Mouse (Mus musculus): ENCODE measurements around the gene Hs3st6. TPM values are rescaled to one million over a fixed set of nuclear protein-coding genes. Genes with fewer than 3 reads are reported as not detected.
"Not testable (repeated sequence)": the region's sequence is repeated elsewhere in the genome, so short reads cannot be mapped to it uniquely, and the experiment has no call there.

Gene Hs3st6
- polyA plus RNA-seq, 1 experiment from 2014 or later = 0.24 TPM

- not testable (repeated sequence) for H3K27me3 ChIP-seq (replicated peaks); ATAC-seq (ENCODE audit: extremely low read depth, insufficient number of reproducible peaks, low FRiP score, low TSS enrichment); H3K9me3 ChIP-seq
- peak overlapping the region; percentile 82 for H3K27ac ChIP-seq (replicated peaks)
- H3K9ac ChIP-seq = peak overlapping the region; percentile 95
- 2% methylated on average over 11 of the region's 11 CpGs for WGBS
- peaks cover 42% of the 10 kb centered on the region for H3K36me3 ChIP-seq
- peaks cover 33% of the 10 kb centered on the region for H3K4me1 ChIP-seq
- H3K4me3 ChIP-seq = peak overlapping the region; percentile 93
- peak overlapping the region; percentile 79 for H3K4me2 ChIP-seq
These were observed 32.2 kb upstream of the Hs3st6 start for GRCm38 (mm10) chr17:24720616-24721015.

- not testable (repeated sequence) for H3K9me3 ChIP-seq; H3K27me3 ChIP-seq (replicated peaks); ATAC-seq (ENCODE audit: extremely low read depth, insufficient number of reproducible peaks, low FRiP score, low TSS enrichment)
- peaks cover 33% of the 10 kb centered on the region for H3K4me1 ChIP-seq
- peak overlapping the region; percentile 79 for H3K4me2 ChIP-seq
- peaks cover 35% of the 10 kb centered on the region for H3K36me3 ChIP-seq
- peak overlapping the region; percentile 93 for H3K4me3 ChIP-seq
- 0 out of 2 replicates have a peak overlapping the region, but pooled peaks have one; percentile 28 for H3K27ac ChIP-seq (replicated peaks)
- H3K9ac ChIP-seq = peak overlapping the region; percentile 97
- WGBS = 29% methylated on average over 7 of the region's 7 CpGs
These were observed 31.3 kb upstream of the Hs3st6 start for GRCm38 (mm10) chr17:24721383-24721955.

GRCm38 (mm10) chr17:24722220-24722924, 30.4 kb upstream of the Hs3st6 start:
- Histone ChIP-seq H3K4me1 (peaks cover 33% of the 10 kb centered on the region), H3K9me3 (no peaks in the 10 kb centered on the region), H3K4me3 (peak overlapping the region; percentile 93), H3K4me2 (peak overlapping the region; percentile 79), H3K36me3 (peaks cover 28% of the 10 kb centered on the region), H3K9ac (peak overlapping the region; percentile 97), H3K27ac (replicated peaks) (no peak overlapping the region), H3K27me3 (replicated peaks) (no peaks in the 10 kb centered on the region)
- no peak for ATAC-seq (ENCODE audit: extremely low read depth, insufficient number of reproducible peaks, low FRiP score, low TSS enrichment)
- 33% methylated on average over 13 of the region's 13 CpGs for WGBS

GRCm38 (mm10) chr17:24723122-24723880, 29.5 kb upstream of the Hs3st6 start:
- Histone ChIP-seq H3K9ac (peak overlapping the region; percentile 97), H3K27ac (replicated peaks) (peak overlapping the region; percentile 92)
- 1% methylated on average over 12 of the region's 12 CpGs for whole genome bisulfite sequencing

GRCm38 (mm10) chr17:24723881-24724180, 29.0 kb upstream of the Hs3st6 start:
- peak overlapping the region; percentile 93 for H3K4me3 ChIP-seq
- peak overlapping the region; percentile 97 for H3K9ac ChIP-seq
- WGBS = under 1% methylated on average over 15 of the region's 15 CpGs
- no peak for ATAC-seq (ENCODE audit: extremely low read depth, insufficient number of reproducible peaks, low FRiP score, low TSS enrichment)
- H3K27ac ChIP-seq (replicated peaks) = peak overlapping the region; percentile 92
- H3K4me2 ChIP-seq = peak overlapping the region; percentile 79
- 0 out of 2 replicates have a peak, but pooled peaks cover 3% of the 10 kb centered on the region for H3K27me3 ChIP-seq (replicated peaks)
- H3K9me3 ChIP-seq = no peaks in the 10 kb centered on the region
- peaks cover 29% of the 10 kb centered on the region for H3K4me1 ChIP-seq
- H3K36me3 ChIP-seq = peaks cover 21% of the 10 kb centered on the region

More at GRCm38 (mm10) chr17:24723122-24723880, 29.5 kb upstream of the Hs3st6 start:
- H3K4me3 ChIP-seq = peak overlapping the region; percentile 93
- peak overlapping the region; percentile 79 for H3K4me2 ChIP-seq
- H3K36me3 ChIP-seq = peaks cover 23% of the 10 kb centered on the region
- H3K27me3 ChIP-seq (replicated peaks) = 0 out of 2 replicates have a peak, but pooled peaks cover 2% of the 10 kb centered on the region
- no peak for ATAC-seq (ENCODE audit: extremely low read depth, insufficient number of reproducible peaks, low FRiP score, low TSS enrichment)
- peaks cover 33% of the 10 kb centered on the region for H3K4me1 ChIP-seq
- no peaks in the 10 kb centered on the region for H3K9me3 ChIP-seq

- ATAC-seq (ENCODE audit: extremely low read depth, insufficient number of reproducible peaks, low FRiP score, low TSS enrichment) = peak; percentile 65
- H3K9ac ChIP-seq = peak within 1 kb of the TSS; percentile 97
- H3K36me3 ChIP-seq = peaks cover 21% of the 10 kb centered on the region
- peak within 1 kb of the TSS; percentile 92 for H3K27ac ChIP-seq (replicated peaks)
- 0 out of 2 replicates have a peak, but pooled peaks cover 3% of the 10 kb centered on the region for H3K27me3 ChIP-seq (replicated peaks)
- H3K9me3 ChIP-seq = no peaks in the 10 kb centered on the region
- WGBS = under 1% methylated on average over 30 of the region's 30 CpGs
- H3K4me3 ChIP-seq = peak within 1 kb of the TSS; percentile 93
- H3K4me1 ChIP-seq = peaks cover 26% of the 10 kb centered on the region
- peak within 1 kb of the TSS; percentile 79 for H3K4me2 ChIP-seq
These were observed 28.6 kb upstream of the Hs3st6 start, which contains the start of gene Ndufb10 for GRCm38 (mm10) chr17:24724184-24724583. Ndufb10 (minus strand) TSS chr17:24724478.

- no peak for ATAC-seq (ENCODE audit: extremely low read depth, insufficient number of reproducible peaks, low FRiP score, low TSS enrichment)
- WGBS = 60% methylated on average over 3 of the region's 3 CpGs
- Histone ChIP-seq H3K4me2 (no peak overlapping the region), H3K4me3 (no peak overlapping the region), H3K27me3 (replicated peaks) (0 out of 2 replicates have a peak, but pooled peaks cover 3% of the 10 kb centered on the region), H3K27ac (replicated peaks) (no peak overlapping the region), H3K4me1 (peaks cover 26% of the 10 kb centered on the region), H3K9ac (no peak overlapping the region), H3K36me3 (peaks cover 17% of the 10 kb centered on the region), H3K9me3 (no peaks in the 10 kb centered on the region)
These were observed 27.0 kb upstream of the Hs3st6 start for GRCm38 (mm10) chr17:24725637-24726390.

- 40% methylated on average over 2 of the region's 2 CpGs for WGBS
- H3K9ac ChIP-seq = no peak within 1 kb of the TSS
- peaks cover 1% of the 10 kb centered on the region for H3K36me3 ChIP-seq
- ATAC-seq (ENCODE audit: extremely low read depth, insufficient number of reproducible peaks, low FRiP score, low TSS enrichment) = no peak
- H3K4me1 ChIP-seq = peaks cover 19% of the 10 kb centered on the region
- H3K27ac ChIP-seq (replicated peaks) = no peak within 1 kb of the TSS
- no peaks in the 10 kb centered on the region for H3K9me3 ChIP-seq
- H3K4me3 ChIP-seq = no peak within 1 kb of the TSS
- H3K27me3 ChIP-seq (replicated peaks) = 0 out of 2 replicates have a peak, but pooled peaks cover 3% of the 10 kb centered on the region
- no peak within 1 kb of the TSS for H3K4me2 ChIP-seq
These were observed 25.2 kb upstream of the Hs3st6 start, which contains the start of gene Rpl3l for GRCm38 (mm10) chr17:24727618-24728017. Rpl3l (plus strand) TSS chr17:24727820.

- Histone ChIP-seq H3K9me3 (no peaks in the 10 kb centered on the region), H3K27me3 (replicated peaks) (peaks cover 3% of the 10 kb centered on the region; the same call in 1 of the 2 replicates), H3K4me1 (peaks cover 15% of the 10 kb centered on the region), H3K27ac (replicated peaks) (no peak overlapping the region), H3K4me3 (no peak overlapping the region), H3K36me3 (no peaks in the 10 kb centered on the region), H3K9ac (no peak overlapping the region), H3K4me2 (no peak overlapping the region)
- WGBS = 60% methylated on average over 17 of the region's 17 CpGs
- no peak for ATAC-seq (ENCODE audit: extremely low read depth, insufficient number of reproducible peaks, low FRiP score, low TSS enrichment)
These were observed 24.6 kb upstream of the Hs3st6 start for GRCm38 (mm10) chr17:24728184-24728583.

- WGBS = 60% methylated on average over 6 of the region's 6 CpGs
- ATAC-seq (ENCODE audit: extremely low read depth, insufficient number of reproducible peaks, low FRiP score, low TSS enrichment) = no peak
These were observed 23.7 kb upstream of the Hs3st6 start for GRCm38 (mm10) chr17:24729067-24729466.

More at GRCm38 (mm10) chr17:24729067-24729466, 23.7 kb upstream of the Hs3st6 start:
- no peaks in the 10 kb centered on the region for H3K36me3 ChIP-seq
- no peak overlapping the region for H3K4me3 ChIP-seq
- H3K9ac ChIP-seq = peak overlapping the region; percentile 2; the same call in 1 of the 2 replicates
- peaks cover 3% of the 10 kb centered on the region; the same call in 1 of the 2 replicates for H3K27me3 ChIP-seq (replicated peaks)
- no peak overlapping the region for H3K4me2 ChIP-seq
- no peak overlapping the region for H3K27ac ChIP-seq (replicated peaks)
- peaks cover 10% of the 10 kb centered on the region for H3K4me1 ChIP-seq
- H3K9me3 ChIP-seq = no peaks in the 10 kb centered on the region

Measured in heart, embryonic 13.5 days (tissue).